Mouse (Mus musculus): ENCODE measurements around the gene Gm14139.
"Not testable (repeated sequence)": the region's sequence is repeated elsewhere in the genome, so short reads cannot be mapped to it uniquely, and the experiment has no call there.

The Gm14139 gene

GRCm38 (mm10) chr2:150181570-150181999 is at the start of gene Gm14139:
Gm14139 (plus strand) TSS chr2:150181755.
- DNase-seq (ENCODE audit: low spot score), result peak; percentile 72

GRCm38 (mm10) chr2:150132002-150132401 is 49.6 kb upstream of the Gm14139 start:
- DNase-seq (ENCODE audit: low spot score), result peak; percentile 13

GRCm38 (mm10) chr2:150132773-150133172 is 48.8 kb upstream of the Gm14139 start:
- DNase-seq (ENCODE audit: low spot score), result no peak

- DNase-seq (ENCODE audit: low spot score), result peak; percentile 99
These were observed 45.1 kb upstream of the Gm14139 start, which contains the start of gene Zfp120 for GRCm38 (mm10) chr2:150136435-150136897. Zfp120 (minus strand) TSS chr2:150136708.

- no peak for DNase-seq (ENCODE audit: low spot score)
These were observed 14.9 kb upstream of the Gm14139 start for GRCm38 (mm10) chr2:150166703-150167102.

- DNase-seq (ENCODE audit: low spot score), result no peak
These were observed 7.7 kb upstream of the Gm14139 start for GRCm38 (mm10) chr2:150173833-150174232.

GRCm38 (mm10) chr2:150179579-150179978 is 2.0 kb upstream of the Gm14139 start, which contains the start of gene Gm10770:
Gm10770 (minus strand) TSS chr2:150179679.
- not testable (repeated sequence) for DNase-seq (ENCODE audit: low spot score)

GRCm38 (mm10) chr2:150181046-150181445 is 509 bp upstream of the Gm14139 start:
- DNase-seq (ENCODE audit: low spot score), result peak; percentile 68

- DNase-seq (ENCODE audit: low spot score), result peak; percentile 82
These were observed 36.2 kb downstream of the Gm14139 start, which contains the start of gene Zfp937 for GRCm38 (mm10) chr2:150217600-150218362. Zfp937 (plus strand) TSS chr2:150218073.

- DNase-seq (ENCODE audit: low spot score), result not testable (repeated sequence)
These were observed 36.8 kb downstream of the Gm14139 start for GRCm38 (mm10) chr2:150218363-150218725.

GRCm38 (mm10) chr2:150223263-150223662 is 41.7 kb downstream of the Gm14139 start:
- not testable (repeated sequence) for DNase-seq (ENCODE audit: low spot score)
